Mouse (Mus musculus): ENCODE results near the gene Kif1bp. TPM values are rescaled to one million over a fixed set of nuclear protein-coding genes. Genes with fewer than 3 reads are reported as not detected.
"Not testable (repeated sequence)": the region's sequence is repeated elsewhere in the genome, so short reads cannot be mapped to it uniquely, and the experiment has no call there.

Kif1bp gene
- total RNA-seq, 2 experiments from 2014 or later, result 214 to 216 TPM

DNA sequence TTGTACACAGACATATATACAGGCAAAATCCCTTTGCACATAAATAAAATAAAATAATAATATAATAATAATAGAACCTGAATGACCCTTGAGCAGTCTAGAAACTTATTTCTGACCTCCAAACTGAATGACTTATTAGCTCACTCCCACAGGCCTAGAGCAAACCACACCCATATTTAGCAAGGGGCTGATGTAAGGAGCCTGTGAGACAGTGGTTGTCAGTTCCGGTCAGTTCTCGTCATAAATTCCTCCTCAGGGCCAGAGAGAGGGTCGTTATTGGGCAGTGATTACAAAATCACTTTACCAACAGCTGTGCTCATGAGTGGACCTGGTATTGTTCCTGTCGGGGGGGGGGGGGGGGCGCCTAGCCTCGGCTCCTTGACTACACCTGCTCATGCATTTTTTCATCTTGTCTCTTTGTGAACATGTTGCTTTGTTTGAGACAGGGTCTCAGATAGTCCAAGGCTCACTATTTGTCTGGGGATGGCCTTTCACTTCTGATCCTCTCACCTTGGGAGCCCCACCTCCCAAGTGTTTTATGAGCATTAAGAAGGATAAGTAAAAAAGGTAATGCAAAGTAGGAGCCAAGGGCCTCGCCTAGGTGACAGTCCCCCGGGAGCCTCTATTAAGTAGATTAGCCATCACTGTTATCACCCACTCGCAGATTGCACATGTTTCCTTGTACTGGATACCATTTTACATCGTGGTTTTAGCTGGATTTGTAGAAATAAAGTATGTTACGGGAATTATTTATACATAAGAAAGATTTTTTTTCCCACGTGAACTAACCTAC lies 74.2 kb downstream of the Kif1bp start:
- Histone ChIP-seq H3K27ac (no peak overlapping the region), H3K4me3 (no peak overlapping the region)
- TF ChIP-seq CTCF (conservative IDR thresholded peaks at IDR 0.05), result no peak
- DNase-seq (ENCODE audit: low spot score in 2 of 2), result no peak

- Histone ChIP-seq H3K4me3 (no peak overlapping the region), H3K27ac (no peak overlapping the region)
- no peak for TF ChIP-seq CTCF (conservative IDR thresholded peaks at IDR 0.05)
- no peak for DNase-seq (ENCODE audit: low spot score in 2 of 2)
Observed at GRCm38 (mm10) chr10:62503353-62503752, 74.9 kb downstream of the Kif1bp start.

- no peak for TF ChIP-seq CTCF (conservative IDR thresholded peaks at IDR 0.05)
- H3K27ac ChIP-seq, result no peak overlapping the region
- DNase-seq (ENCODE audit: low spot score in 2 of 2), result no peak
- H3K4me3 ChIP-seq, result no peak overlapping the region
Observed at GRCm38 (mm10) chr10:62501951-62502350, 76.3 kb downstream of the Kif1bp start.

- no peak for TF ChIP-seq CTCF (conservative IDR thresholded peaks at IDR 0.05)
- Histone ChIP-seq H3K27ac (no peak overlapping the region), H3K4me3 (no peak overlapping the region)
- no peak for DNase-seq (ENCODE audit: low spot score in 2 of 2)
Observed at GRCm38 (mm10) chr10:62500916-62501615, 77.2 kb downstream of the Kif1bp start.

- H3K27ac ChIP-seq, result no peak overlapping the region
- TF ChIP-seq CTCF (conservative IDR thresholded peaks at IDR 0.05), result peak; percentile 90
- DNase-seq (ENCODE audit: low spot score in 2 of 2), result peak; percentile 60 to 70
- H3K4me3 ChIP-seq, result no peak overlapping the region
Observed at GRCm38 (mm10) chr10:62500088-62500915, 78.0 kb downstream of the Kif1bp start.

- H3K27ac ChIP-seq; H3K4me3 ChIP-seq; DNase-seq (ENCODE audit: low spot score in 2 of 2): not testable (repeated sequence)
Observed at GRCm38 (mm10) chr10:62491681-62492080, 86.6 kb downstream of the Kif1bp start.

Other genes with a start within 250 kb of the Kif1bp start
- 100 to 1,000 TPM; 292 to 307 TPM for gene Hk1, start 198.5 kb downstream of the Kif1bp start, total RNA-seq (2021)
- 1 to 10 TPM; 3.1 to 3.2 TPM for gene Hkdc1, start 156.0 kb downstream of the Kif1bp start, total RNA-seq (2021)
- gene 4930507D05Rik, start 129.0 kb downstream of the Kif1bp start, total RNA-seq (2021), result 1 to 10 TPM; 1.1 to 1.4 TPM
- 10 to 100 TPM; 24.0 to 26.9 TPM for gene Supv3l1, start 128.7 kb downstream of the Kif1bp start, total RNA-seq (2021)
- 10 to 100 TPM; 45.3 to 48.0 TPM for gene Vps26a, start 91.7 kb downstream of the Kif1bp start, total RNA-seq (2021)
- 1 to 10 TPM; 4.7 to 6.9 TPM for gene Srgn, start 51.0 kb downstream of the Kif1bp start, total RNA-seq (2021)
- gene Ddx21, start 23.8 kb upstream of the Kif1bp start, total RNA-seq (2021), result 10 to 100 TPM; 20.3 to 25.5 TPM
- gene Ddx50, start 72.8 kb upstream of the Kif1bp start, total RNA-seq (2021), result 10 to 100 TPM; 88.5 to 89.2 TPM
- gene Stox1, start 147.7 kb upstream of the Kif1bp start, total RNA-seq (2021), result 1 to 10 TPM; 2.3 to 2.6 TPM
- 10 to 100 TPM; 59.4 to 60.6 TPM for gene Ccar1, start 213.8 kb upstream of the Kif1bp start, total RNA-seq (2021)